Comparison of ENCODE assay signal across 9 mouse cellular contexts in genomic region chr1:125574219-125574618, GRCm38 (mm10). TPM values are rescaled to one million over a fixed set of nuclear protein-coding genes. Genes with fewer than 3 reads are reported as not detected.
DNase-seq lines count a peak whose midpoint lies in the region; ATAC-seq and TF ChIP-seq lines count a peak whose summit lies in the region.
"Had no signal": no experiment of that assay in that cellular context is flagged by ENCODE, and none has a peak within 500 bp of the region (broad histone marks: within the 10 kb centered on the region; RNA-seq: fewer than 3 reads in every experiment).

No protein-coding gene starts in this region.

- TF ChIP-seq EP300 in heart, adult 2 months (IDR thresholded peaks at IDR 0.05; ENCODE audit: insufficient read depth, low read depth, low read length): no peak
- no peak for TF ChIP-seq EP300 in heart, postnatal 0 days (IDR thresholded peaks at IDR 0.05; ENCODE audit: low read depth)

- no peaks in the 10 kb centered on the region for H3K27me3 ChIP-seq in heart, adult 2 months (ENCODE audit: control insufficient read depth, insufficient read depth, low read length)
- no peaks in the 10 kb centered on the region for H3K27me3 ChIP-seq in heart, embryonic 10.5 days (ENCODE audit: insufficient read depth, poor library complexity, severe bottlenecking)
- H3K27me3 ChIP-seq in thymus, adult 2 months (ENCODE audit: control insufficient read depth, insufficient read depth, low read length): no peaks in the 10 kb centered on the region
- H3K27me3 ChIP-seq in heart, postnatal 0 days (ENCODE audit: control insufficient read depth, insufficient read depth, low read length): no peaks in the 10 kb centered on the region
- H3K27me3 ChIP-seq in kidney, embryonic 15.5 days: no peaks in the 10 kb centered on the region
- H3K27me3 ChIP-seq: lung, embryonic 15.5 days had no signal

- no peak overlapping the region for H3K4me2 ChIP-seq in heart, postnatal 0 days (ENCODE audit: low read depth, low read length)
- H3K4me2 ChIP-seq in kidney, embryonic 15.5 days: no peak overlapping the region
- H3K4me2 ChIP-seq: lung, embryonic 15.5 days had no signal

- ATAC-seq in heart, postnatal 0 days (ENCODE audit: insufficient read depth, low read depth): no peak
- ATAC-seq in kidney, embryonic 15.5 days (replicated peaks; ENCODE audit: low FRiP score): no peak

- peaks cover 8% of the 10 kb centered on the region for H3K4me1 ChIP-seq in heart, adult 2 months (ENCODE audit: control insufficient read depth, insufficient read depth, low read length)
- no peaks in the 10 kb centered on the region for H3K4me1 ChIP-seq in heart, embryonic 10.5 days
- H3K4me1 ChIP-seq in thymus, adult 2 months (replicated peaks; ENCODE audit: control insufficient read depth, insufficient read depth, low read length): no peaks in the 10 kb centered on the region
- H3K4me1 ChIP-seq in heart, postnatal 0 days (ENCODE audit: control insufficient read depth, insufficient read depth): peaks cover 24% of the 10 kb centered on the region
- no peaks in the 10 kb centered on the region for H3K4me1 ChIP-seq in kidney, embryonic 15.5 days
- H3K4me1 ChIP-seq: lung, embryonic 15.5 days had no signal

- TF ChIP-seq CTCF in heart, adult 2 months (IDR thresholded peaks at IDR 0.05): peak; percentile 79
- TF ChIP-seq CTCF in thymus, adult 2 months (IDR thresholded peaks at IDR 0.05; ENCODE audit: borderline replicate concordance, control insufficient read depth, extremely low read depth, insufficient read depth, low read length, poor library complexity): peak; percentile 59; the same call in 1 of the 2 replicates
- TF ChIP-seq CTCF in heart, postnatal 0 days (IDR thresholded peaks at IDR 0.05; ENCODE audit: low read depth): peak; percentile 46

- 76% methylated on average over 2 of the region's 2 CpGs for WGBS in heart, adult 2 months
- WGBS in heart, embryonic 10.5 days: 74% methylated on average over 2 of the region's 2 CpGs
- 72% methylated on average over 2 of the region's 2 CpGs for WGBS in thymus, adult 2 months
- WGBS in heart, postnatal 0 days: 74% methylated on average over 2 of the region's 2 CpGs
- WGBS in kidney, embryonic 15.5 days: 85% methylated on average over 2 of the region's 2 CpGs

- TF ChIP-seq POLR2A in heart, adult 2 months (IDR thresholded peaks at IDR 0.05; ENCODE audit: insufficient read depth, low read depth, low read length): no peak
- no peak for TF ChIP-seq POLR2A in thymus, adult 2 months (IDR thresholded peaks at IDR 0.05; ENCODE audit: control insufficient read depth, extremely low read depth, insufficient read depth, low read length, poor library complexity)

- H3K9me3 ChIP-seq in heart, embryonic 10.5 days: no peaks in the 10 kb centered on the region
- no peaks in the 10 kb centered on the region for H3K9me3 ChIP-seq in heart, postnatal 0 days (replicated peaks; ENCODE audit: control insufficient read depth, low read length)
- H3K9me3 ChIP-seq in kidney, embryonic 15.5 days (replicated peaks): no peaks in the 10 kb centered on the region
- H3K9me3 ChIP-seq: lung, embryonic 15.5 days had no signal

- H3K36me3 ChIP-seq in heart, adult 2 months (ENCODE audit: control insufficient read depth, insufficient read depth, low read length): peaks cover 58% of the 10 kb centered on the region
- H3K36me3 ChIP-seq in heart, embryonic 10.5 days: peaks cover 60% of the 10 kb centered on the region
- H3K36me3 ChIP-seq in thymus, adult 2 months (ENCODE audit: control insufficient read depth, insufficient read depth, low read length): no peaks in the 10 kb centered on the region
- peaks cover 88% of the 10 kb centered on the region for H3K36me3 ChIP-seq in heart, postnatal 0 days (replicated peaks; ENCODE audit: control insufficient read depth, insufficient read depth, low read length)
- H3K36me3 ChIP-seq in kidney, embryonic 15.5 days: peaks cover 84% of the 10 kb centered on the region

- H3K9ac ChIP-seq in heart, adult 2 months (ENCODE audit: low read depth, low read length): no peak overlapping the region
- H3K9ac ChIP-seq in heart, postnatal 0 days (replicated peaks; ENCODE audit: low read depth, low read length): no peak overlapping the region
- no peak overlapping the region for H3K9ac ChIP-seq in kidney, embryonic 15.5 days
- H3K9ac ChIP-seq: lung, embryonic 15.5 days had no signal

- no peak for DNase-seq in heart, adult 2 months
- DNase-seq in heart, embryonic 10.5 days (ENCODE audit: low spot score): no peak
- DNase-seq in thymus, adult 2 months: peak; percentile 23
- DNase-seq in thymus, adult 18-20 months: no peak
- DNase-seq in heart, postnatal 0 days (ENCODE audit: low spot score): no peak
- peak; percentile 52 for DNase-seq in thymus, postnatal 4 days
- no peak for DNase-seq in layer of hippocampus, adult 11-12 months (ENCODE audit: low spot score)

- H3K4me3 ChIP-seq in heart, adult 2 months: no peak overlapping the region
- H3K4me3 ChIP-seq in heart, embryonic 10.5 days: no peak overlapping the region
- no peak overlapping the region for H3K4me3 ChIP-seq in thymus, adult 2 months (ENCODE audit: control insufficient read depth, insufficient read depth, low read length)
- H3K4me3 ChIP-seq in heart, postnatal 0 days (ENCODE audit: low read depth, low read length): no peak overlapping the region
- no peak overlapping the region for H3K4me3 ChIP-seq in kidney, embryonic 15.5 days (replicated peaks)
- H3K4me3 ChIP-seq: lung, embryonic 15.5 days had no signal

- peak overlapping the region; percentile 94 for H3K27ac ChIP-seq in heart, adult 2 months
- no peak overlapping the region for H3K27ac ChIP-seq in heart, embryonic 10.5 days
- H3K27ac ChIP-seq in thymus, adult 2 months (ENCODE audit: control insufficient read depth, insufficient read depth, low read length): no peak overlapping the region
- H3K27ac ChIP-seq in heart, postnatal 0 days (ENCODE audit: low read depth): peak overlapping the region; percentile 99
- H3K27ac ChIP-seq in kidney, embryonic 15.5 days: no peak overlapping the region
- H3K27ac ChIP-seq: lung, embryonic 15.5 days had no signal

- intact Hi-C loops in heart, adult 2 months (cut with DNase I): loop anchor here (2.0 kb wide), 1 partner anchor 55 kb away; no protein-coding TSS in a partner anchor

- H3K79me2 ChIP-seq in heart, adult 2 months (replicated peaks; ENCODE audit: control insufficient read depth, insufficient read depth, low read length): no peaks in the 10 kb centered on the region

RNA-seq across cellular contexts. Expression of gene Slc35f5, which starts 13.8 kb away (rescaled TPM):
- 100 to 1,000 TPM; 103 to 129 TPM for total RNA-seq in heart, adult 2 months (2021)
- 61.8 and 136 TPM in 2 replicates for polyA plus RNA-seq in heart, adult 2 months (2012; rRNA removed)
- 36.1 and 37.0 TPM in 2 replicates for polyA plus RNA-seq in heart, embryonic 10.5 days (2016; fragmentation: Nextera tagmentation; extraction: Ambion mirVana)
- polyA plus RNA-seq in thymus, adult 2 months (2012; rRNA removed): 3.8 and 5.5 TPM in 2 replicates
- 67.3 and 78.8 TPM in 2 replicates for total RNA-seq in heart, postnatal 0 days (2014; rRNA removed; ENCODE audit: low replicate concordance)
- 80.8 and 99.2 TPM in 2 replicates for polyA plus RNA-seq in heart, postnatal 0 days (2015; fragmentation: Nextera tagmentation; extraction: Ambion mirVana)
- 51.9 and 53.0 TPM in 2 replicates for polyA plus RNA-seq in kidney, embryonic 15.5 days (2015; fragmentation: Nextera tagmentation; extraction: Ambion mirVana)

Comparison
In these comparisons a context has a peak if more than half of its experiments do, and no peak if none do; other contexts are left out.
1. DNase-seq: peak in thymus, adult 2 months (single experiment) and thymus, postnatal 4 days (single experiment); none in heart, adult 2 months (0 of 2), heart, embryonic 10.5 days (single experiment), thymus, adult 18-20 months (0 of 2), heart, postnatal 0 days (single experiment) and layer of hippocampus, adult 11-12 months (single experiment).
2. H3K27ac ChIP-seq: peak in heart, adult 2 months (single experiment) and heart, postnatal 0 days (single experiment); none in heart, embryonic 10.5 days (single experiment), thymus, adult 2 months (single experiment) and kidney, embryonic 15.5 days (single experiment).
3. Peak in every context shown above with its lines, with median percentiles within 50 percentile points of each other: CTCF ChIP-seq.